Mouse (Mus musculus) left cerebral cortex, postnatal 36 days (tissue): ENCODE data around the gene Wipf3. TPM values are rescaled to one million over a fixed set of nuclear protein-coding genes. Genes with fewer than 3 reads are reported as not detected.
A peak's percentile ranks its signal among the peaks of the same experiment; 100 is the strongest.

ENCODE experiments used
- DNase-seq, 2 experiments: peaks; one replicate each; pipeline ENCODE4 v3.0.0; 2021 to 2022; ENCODE audit warnings: low spot score in 2 of 2, mixed read lengths in 1 of 2
- intact Hi-C: fragments of 180-260 bp; cut with DNase I; formaldehyde crosslinking; loops from one replicate; pipeline ENCODE4 v1.15.1; 2025
- total RNA-seq, 2 experiments: library from RNA; stranded (reverse); gene quantifications; 2 replicates each; pipeline ENCODE4 v1.2.3; 2021

The Wipf3 gene
- total RNA-seq, 2 experiments from 2014 or later, result 72.1 to 106 TPM

- no peak for DNase-seq
- intact Hi-C loops, result loop anchor here (5.0 kb wide), 2 partner anchors 33 to 77 kb away; no protein-coding TSS in a partner anchor
These were observed 818 bp downstream of the Wipf3 start for GRCm38 (mm10) chr6:54430221-54430620.

DNA sequence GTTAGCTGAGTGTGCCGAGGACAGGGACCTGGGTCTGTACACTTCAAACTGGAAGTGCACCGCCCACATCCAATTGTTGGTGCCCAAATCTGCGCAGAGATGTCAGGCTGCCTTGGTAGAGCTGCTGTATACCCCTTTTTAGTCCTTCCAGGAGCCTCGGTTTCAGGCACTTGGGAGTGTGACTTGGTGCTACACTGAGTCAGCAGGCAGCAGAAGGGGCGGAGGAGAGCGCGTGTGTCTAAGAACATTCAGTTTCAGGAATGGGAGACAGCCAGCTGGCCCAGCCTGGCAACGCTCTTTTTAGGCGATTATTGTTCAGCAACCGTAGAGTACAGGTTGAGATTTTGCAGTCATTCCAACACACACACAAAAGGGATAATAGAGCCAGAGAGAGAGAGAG lies 2.4 kb downstream of the Wipf3 start:
- DNase-seq, result peak; percentile 83 to 87
- intact Hi-C loops, result loop anchor here (2.0 to 5.0 kb wide), 3 partner anchors 34 to 76 kb away; no protein-coding TSS in a partner anchor

- intact Hi-C loops, result loop anchor here (2.0 to 5.0 kb wide), 3 partner anchors 35 to 75 kb away; no protein-coding TSS in a partner anchor
- DNase-seq, result no peak
These were observed 2.8 kb downstream of the Wipf3 start for GRCm38 (mm10) chr6:54432191-54432590.

DNA sequence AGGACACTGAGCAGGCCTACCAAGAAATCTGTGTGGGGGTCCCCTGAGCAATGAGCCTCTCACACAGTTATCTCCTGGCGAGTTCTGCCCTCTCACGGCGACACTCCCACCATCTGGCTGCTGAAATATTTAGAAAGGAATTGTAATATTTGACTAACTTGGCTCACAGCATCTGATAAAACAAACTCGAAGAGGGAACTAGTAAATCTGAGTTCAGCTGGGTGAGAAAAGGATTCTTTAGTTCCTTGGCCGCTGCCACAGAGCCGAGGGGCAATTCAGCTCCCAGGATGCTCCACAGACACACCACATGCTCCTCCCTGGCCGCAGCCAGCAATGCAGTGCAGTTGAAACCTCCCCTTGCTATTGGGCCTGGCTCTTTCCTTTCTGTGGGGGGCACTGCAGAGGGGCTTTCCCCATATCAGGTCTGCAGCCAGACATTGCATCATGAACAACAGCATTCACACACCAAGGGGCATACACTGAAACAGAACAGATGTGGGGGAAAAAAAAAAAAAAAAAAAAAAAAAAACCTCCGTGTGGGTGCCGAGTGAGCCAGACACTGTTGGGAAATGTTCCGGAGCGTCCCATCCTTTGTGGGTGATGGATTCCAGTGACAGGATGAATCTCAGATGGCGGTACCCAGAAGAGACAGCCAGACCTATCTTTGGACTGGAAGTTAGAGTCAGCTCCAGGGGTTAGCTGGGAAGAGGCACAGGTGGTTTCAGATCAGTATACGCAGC lies 3.6 kb downstream of the Wipf3 start:
- peak in 1 of 2 experiments; percentile 41 for DNase-seq
- intact Hi-C loops, result loop anchor here (2.0 to 5.0 kb wide), 3 partner anchors 36 to 74 kb away; no protein-coding TSS in a partner anchor

- no peak for DNase-seq
- intact Hi-C loops, result loop anchor here (5.0 kb wide), 2 partner anchors 37 to 73 kb away; no protein-coding TSS in a partner anchor
These were observed 4.8 kb downstream of the Wipf3 start for GRCm38 (mm10) chr6:54434171-54434570.

- intact Hi-C loops, result no loop called here
- no peak for DNase-seq
These were observed 6.3 kb downstream of the Wipf3 start for GRCm38 (mm10) chr6:54435663-54436062.

- no peak for DNase-seq
- intact Hi-C loops, result no loop called here
These were observed 6.9 kb downstream of the Wipf3 start for GRCm38 (mm10) chr6:54436286-54436685.

- no peak for DNase-seq
- intact Hi-C loops, result no loop called here
These were observed 9.1 kb downstream of the Wipf3 start for GRCm38 (mm10) chr6:54438510-54438909.

GRCm38 (mm10) chr6:54440658-54441057 lies 11.3 kb downstream of the Wipf3 start:
- intact Hi-C loops, result no loop called here
- no peak for DNase-seq

DNA sequence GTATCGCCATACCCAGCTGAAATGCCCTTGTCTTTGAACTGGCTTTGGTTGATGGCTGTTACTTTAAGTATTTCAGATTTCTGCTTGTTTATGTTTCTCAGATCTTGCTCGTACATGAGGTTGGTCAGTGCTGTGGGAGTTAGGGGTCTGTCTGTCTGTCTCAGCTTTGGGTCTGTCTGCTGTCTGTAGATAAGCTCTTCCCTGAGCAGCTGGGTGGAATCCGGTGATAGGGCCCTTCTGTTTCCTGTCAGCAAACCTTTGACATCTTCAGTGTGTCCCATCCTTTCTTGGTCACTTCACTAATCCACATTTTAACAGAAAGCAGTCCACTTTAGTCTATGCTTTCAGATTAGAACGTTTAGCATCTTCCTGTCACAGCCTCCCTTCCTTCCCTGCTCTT lies 14.3 kb downstream of the Wipf3 start:
- intact Hi-C loops, result no loop called here
- DNase-seq, result no peak

GRCm38 (mm10) chr6:54444086-54444485 lies 14.7 kb downstream of the Wipf3 start:
- no peak for DNase-seq
- intact Hi-C loops, result no loop called here

- intact Hi-C loops, result no loop called here
- no peak for DNase-seq
These were observed 15.9 kb downstream of the Wipf3 start for GRCm38 (mm10) chr6:54445249-54445818.

DNA sequence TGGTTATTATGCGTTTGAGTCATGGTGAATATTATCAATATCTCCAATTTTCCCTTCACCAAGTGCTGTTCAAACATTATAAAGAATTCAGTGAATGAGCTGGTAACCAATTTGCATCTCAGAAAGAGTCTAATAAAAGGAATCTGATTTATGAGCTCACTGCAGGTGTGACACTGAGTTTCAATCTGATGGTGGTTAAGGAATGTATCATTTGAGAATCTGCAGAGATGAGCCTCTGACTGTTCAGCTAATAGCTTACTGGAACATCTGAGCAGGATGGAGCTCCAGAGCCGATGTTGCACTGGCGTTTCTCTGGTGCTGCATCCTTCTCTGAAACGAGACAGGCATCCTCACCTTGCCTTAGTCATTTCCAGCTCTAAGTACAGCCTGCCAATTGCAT lies 17.9 kb downstream of the Wipf3 start:
- no peak for DNase-seq
- intact Hi-C loops, result no loop called here

- no peak for DNase-seq
- intact Hi-C loops, result no loop called here
These were observed 30.3 kb downstream of the Wipf3 start for GRCm38 (mm10) chr6:54459661-54460060.

- no peak for DNase-seq
- intact Hi-C loops, result no loop called here
These were observed 30.9 kb downstream of the Wipf3 start for GRCm38 (mm10) chr6:54460172-54460914.

DNA sequence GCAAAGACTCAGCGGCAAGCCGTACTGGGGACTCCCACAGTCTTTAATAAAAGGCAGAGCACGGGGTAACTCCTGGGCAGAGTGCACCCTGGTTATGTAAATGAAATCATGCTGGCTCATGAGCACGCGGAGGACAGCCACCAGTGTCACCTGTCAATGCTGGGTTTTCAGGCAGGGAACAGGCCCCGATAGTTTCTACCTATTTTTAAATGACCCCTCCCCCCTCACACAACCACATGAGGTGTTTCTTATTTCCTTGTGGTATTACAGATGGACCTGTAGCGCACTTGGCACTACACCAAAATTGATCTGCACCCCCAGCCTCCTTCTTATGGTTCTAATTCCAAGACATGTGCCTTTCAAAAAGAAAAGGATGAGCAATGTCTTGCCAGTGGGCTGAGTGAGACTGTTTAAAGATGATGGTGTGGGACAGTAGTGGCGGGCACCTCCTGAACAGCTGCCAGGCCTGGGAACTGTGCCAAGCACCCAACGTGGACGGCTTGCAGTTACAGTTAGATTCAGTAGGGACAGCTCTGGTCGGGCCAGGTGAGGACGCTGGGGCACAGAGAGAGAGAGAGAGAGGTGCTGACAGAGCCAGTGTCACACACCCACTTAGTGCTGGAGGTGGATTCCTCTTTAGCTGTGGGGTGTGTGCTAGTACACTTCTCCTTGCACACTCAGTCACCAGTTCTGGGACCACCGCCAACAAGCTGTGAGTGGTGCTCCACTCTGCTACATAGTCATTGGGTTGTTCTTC lies 31.7 kb downstream of the Wipf3 start:
- DNase-seq, result peak; percentile 60 to 73
- intact Hi-C loops, result no loop called here

- no peak for DNase-seq
These were observed 33.4 kb downstream of the Wipf3 start for GRCm38 (mm10) chr6:54462766-54463165.

GRCm38 (mm10) chr6:54463701-54464458 lies 34.5 kb downstream of the Wipf3 start:
- intact Hi-C loops, result no loop called here
- no peak for DNase-seq

More at GRCm38 (mm10) chr6:54462766-54463165, 33.4 kb downstream of the Wipf3 start:
- intact Hi-C loops, result no loop called here

- intact Hi-C loops, result no loop called here
- no peak for DNase-seq
These were observed 35.5 kb downstream of the Wipf3 start for GRCm38 (mm10) chr6:54464926-54465325.
